Mouse (Mus musculus): ENCODE data around the gene Sec24c. TPM values are rescaled to one million over a fixed set of nuclear protein-coding genes. Genes with fewer than 3 reads are reported as not detected.

Gene Sec24c
- polyA plus RNA-seq, 1 experiment from 2014 or later = 69.5 TPM

- no peak overlapping the region for H3K4me3 ChIP-seq
- no peaks in the 10 kb centered on the region for H3K27me3 ChIP-seq (replicated peaks)
- peaks cover 95% of the 10 kb centered on the region for H3K36me3 ChIP-seq
Observed at GRCm38 (mm10) chr14:20741301-20741700, 67.2 kb downstream of the Sec24c start.

GRCm38 (mm10) chr14:20743614-20744013 lies 69.5 kb downstream of the Sec24c start:
- no peak overlapping the region for H3K9ac ChIP-seq
- no peak for ATAC-seq (ENCODE audit: extremely low read depth, insufficient number of reproducible peaks, low FRiP score, low TSS enrichment)
- H3K4me3 ChIP-seq = no peak overlapping the region
- 73% methylated on average over 3 of the region's 3 CpGs for WGBS
- no peaks in the 10 kb centered on the region for H3K27me3 ChIP-seq (replicated peaks)
- H3K36me3 ChIP-seq = peaks cover 88% of the 10 kb centered on the region
- H3K4me2 ChIP-seq = no peak overlapping the region
- peaks cover 18% of the 10 kb centered on the region for H3K4me1 ChIP-seq
- no peaks in the 10 kb centered on the region for H3K9me3 ChIP-seq
- no peak overlapping the region for H3K27ac ChIP-seq (replicated peaks)

More at GRCm38 (mm10) chr14:20741301-20741700, 67.2 kb downstream of the Sec24c start:
- 85% methylated on average over 9 of the region's 9 CpGs for WGBS
- no peak for ATAC-seq (ENCODE audit: extremely low read depth, insufficient number of reproducible peaks, low FRiP score, low TSS enrichment)
- Histone ChIP-seq H3K4me1 (peaks cover 19% of the 10 kb centered on the region), H3K9me3 (no peaks in the 10 kb centered on the region), H3K4me2 (no peak overlapping the region), H3K27ac (replicated peaks) (no peak overlapping the region), H3K9ac (no peak overlapping the region)

Small RNA genes lying within 50 kb of the gene (microRNA-seq; reads per million reads assigned to microRNA genes)
- not detected for gene Mir6946

Other genes with a start within 250 kb of the Sec24c start
- 0.09 TPM in 1 of 2 replicates, not detected in the other for gene Cfap70, start 222.1 kb upstream of the Sec24c start, polyA plus RNA-seq (2015; fragmentation: Nextera tagmentation; extraction: Ambion mirVana)
- 37.1 and 39.8 TPM in 2 replicates for gene Anxa7, start 194.2 kb upstream of the Sec24c start, polyA plus RNA-seq (2015; fragmentation: Nextera tagmentation; extraction: Ambion mirVana)
- 0.55 and 0.56 TPM in 2 replicates for gene Mss51, start 177.4 kb upstream of the Sec24c start, polyA plus RNA-seq (2015; fragmentation: Nextera tagmentation; extraction: Ambion mirVana)
- gene Ppp3cb, start 127.7 kb upstream of the Sec24c start, polyA plus RNA-seq (2015; fragmentation: Nextera tagmentation; extraction: Ambion mirVana) = 29.3 and 33.0 TPM in 2 replicates
- 3.9 and 5.5 TPM in 2 replicates for gene Usp54, start 33.2 kb upstream of the Sec24c start, polyA plus RNA-seq (2015; fragmentation: Nextera tagmentation; extraction: Ambion mirVana)
- 14.3 and 19.2 TPM in 2 replicates for gene Myoz1, start 17.8 kb upstream of the Sec24c start, polyA plus RNA-seq (2015; fragmentation: Nextera tagmentation; extraction: Ambion mirVana)
- gene Synpo2l, start 6.0 kb upstream of the Sec24c start, polyA plus RNA-seq (2015; fragmentation: Nextera tagmentation; extraction: Ambion mirVana) = 131 and 134 TPM in 2 replicates
- 15.3 and 17.4 TPM in 2 replicates for gene Fut11, start 20.7 kb downstream of the Sec24c start, polyA plus RNA-seq (2015; fragmentation: Nextera tagmentation; extraction: Ambion mirVana)
- gene Chchd1, start 28.7 kb downstream of the Sec24c start, polyA plus RNA-seq (2015; fragmentation: Nextera tagmentation; extraction: Ambion mirVana) = 199 and 200 TPM in 2 replicates
- 23.0 and 23.4 TPM in 2 replicates for gene Zswim8, start 33.2 kb downstream of the Sec24c start, polyA plus RNA-seq (2015; fragmentation: Nextera tagmentation; extraction: Ambion mirVana)
- gene Ndst2, start 60.3 kb downstream of the Sec24c start, polyA plus RNA-seq (2015; fragmentation: Nextera tagmentation; extraction: Ambion mirVana) = 13.8 and 14.9 TPM in 2 replicates
- 55.0 and 60.2 TPM in 2 replicates for gene Camk2g, start 119.8 kb downstream of the Sec24c start, polyA plus RNA-seq (2015; fragmentation: Nextera tagmentation; extraction: Ambion mirVana)
- 1.4 and 2.3 TPM in 2 replicates for gene Plau, start 162.4 kb downstream of the Sec24c start, polyA plus RNA-seq (2015; fragmentation: Nextera tagmentation; extraction: Ambion mirVana)

Data from heart, embryonic 13.5 days (tissue).